Mouse (Mus musculus) ovary, postnatal 14 days (tissue): ENCODE measurements around the gene Alkbh4.
"Not testable (repeated sequence)": the region's sequence is repeated elsewhere in the genome, so short reads cannot be mapped to it uniquely, and the experiment has no call there.

Source experiments
- DNase-seq: peaks from one replicate; pipeline ENCODE4 v3.0.0; 2022; ENCODE audit warnings: low spot score

Alkbh4 gene

GRCm38 (mm10) chr5:136135571-136136291 is at the start of gene Alkbh4, which contains the start of gene Lrwd1:
Gene Alkbh4 (plus strand): TSS chr5:136136146.
Gene Lrwd1 (minus strand): TSS chr5:136136074.
- DNase-seq, result peak; percentile 89

GRCm38 (mm10) chr5:136086290-136086689 is 49.7 kb upstream of the Alkbh4 start:
- no peak for DNase-seq

GRCm38 (mm10) chr5:136088821-136089575 is 46.9 kb upstream of the Alkbh4 start:
- no peak for DNase-seq

- DNase-seq, result no peak
Observed at GRCm38 (mm10) chr5:136091927-136092326, 44.0 kb upstream of the Alkbh4 start.

- no peak for DNase-seq
Observed at GRCm38 (mm10) chr5:136094249-136095010, 41.5 kb upstream of the Alkbh4 start.

GRCm38 (mm10) chr5:136095089-136095488 is 40.9 kb upstream of the Alkbh4 start:
- no peak for DNase-seq

GRCm38 (mm10) chr5:136098536-136098935 is 37.4 kb upstream of the Alkbh4 start:
- DNase-seq, result no peak

GRCm38 (mm10) chr5:136102099-136102820 is 33.7 kb upstream of the Alkbh4 start:
- peak; percentile 41 for DNase-seq

GRCm38 (mm10) chr5:136104511-136104910 is 31.4 kb upstream of the Alkbh4 start:
- no peak for DNase-seq

GRCm38 (mm10) chr5:136108486-136108885 is 27.5 kb upstream of the Alkbh4 start:
- no peak for DNase-seq

GRCm38 (mm10) chr5:136109042-136109441 is 26.9 kb upstream of the Alkbh4 start:
- no peak for DNase-seq

GRCm38 (mm10) chr5:136113546-136113945 is 22.4 kb upstream of the Alkbh4 start:
- DNase-seq, result not testable (repeated sequence)

- DNase-seq, result peak; percentile 97
Observed at GRCm38 (mm10) chr5:136115891-136116783, 19.8 kb upstream of the Alkbh4 start, which contains the start of gene Polr2j. Gene Polr2j (plus strand): TSS chr5:136116631.

GRCm38 (mm10) chr5:136116784-136117112 is 19.2 kb upstream of the Alkbh4 start:
- no peak for DNase-seq

- DNase-seq, result no peak
Observed at GRCm38 (mm10) chr5:136122165-136122564, 13.8 kb upstream of the Alkbh4 start.

GRCm38 (mm10) chr5:136136292-136136990 is 495 bp downstream of the Alkbh4 start:
- DNase-seq, result no peak

GRCm38 (mm10) chr5:136137658-136138274 is 1.8 kb downstream of the Alkbh4 start:
- DNase-seq, result no peak

- no peak for DNase-seq
Observed at GRCm38 (mm10) chr5:136139393-136139792, 3.4 kb downstream of the Alkbh4 start.

GRCm38 (mm10) chr5:136140057-136140482 is 4.1 kb downstream of the Alkbh4 start:
- DNase-seq, result no peak

- no peak for DNase-seq
Observed at GRCm38 (mm10) chr5:136142746-136143145, 6.8 kb downstream of the Alkbh4 start.
